20 mouse cellular contexts compared by ENCODE assay signal in genomic region chr11:61964611-61965010, GRCm38 (mm10). TPM values are rescaled to one million over a fixed set of nuclear protein-coding genes. Genes with fewer than 3 reads are reported as not detected.
DNase-seq lines count a peak whose midpoint lies in the region; ATAC-seq lines count a peak whose summit lies in the region.
"Had no signal": no experiment of that assay in that cellular context is flagged by ENCODE, and none has a peak within 500 bp of the region (broad histone marks: within the 10 kb centered on the region; RNA-seq: fewer than 3 reads in every experiment).

No protein-coding gene starts in this region.

- no peak overlapping the region for H3K4me3 ChIP-seq in liver, embryonic 12.5 days
- H3K4me3 ChIP-seq: embryonic facial prominence, embryonic 13.5 days; forebrain, embryonic 13.5 days; gastrocnemius, adult 2 months; heart, embryonic 12.5 days; hindbrain, embryonic 10.5 days had no signal

- no peak for ATAC-seq in liver, embryonic 12.5 days
- ATAC-seq: activated CD4-positive, CD25-positive, alpha-beta regulatory T cell, adult 4 months; forebrain, embryonic 13.5 days; Patski had no signal

- no peaks in the 10 kb centered on the region for H3K9me3 ChIP-seq in liver, embryonic 12.5 days (replicated peaks)
- H3K9me3 ChIP-seq: embryonic facial prominence, embryonic 13.5 days; forebrain, embryonic 13.5 days; heart, embryonic 12.5 days; hindbrain, embryonic 10.5 days had no signal

- H3K36me3 ChIP-seq in liver, embryonic 12.5 days: peaks cover 18% of the 10 kb centered on the region; the same call in 1 of the 2 replicates
- H3K36me3 ChIP-seq: embryonic facial prominence, embryonic 13.5 days; heart, embryonic 12.5 days; hindbrain, embryonic 10.5 days had no signal

- no peaks in the 10 kb centered on the region for H3K27me3 ChIP-seq in liver, embryonic 12.5 days (replicated peaks)
- H3K27me3 ChIP-seq: CH12.LX; heart, embryonic 12.5 days; Patski had no signal

- no peak overlapping the region for H3K4me2 ChIP-seq in liver, embryonic 12.5 days
- H3K4me2 ChIP-seq: embryonic facial prominence, embryonic 13.5 days; forebrain, embryonic 13.5 days; heart, embryonic 12.5 days; hindbrain, embryonic 14.5 days had no signal

- peak; percentile 21 to 23 for DNase-seq in frontal cortex, postnatal 36 days (ENCODE audit: low spot score in 2 of 2)
- DNase-seq in frontal cortex, postnatal 25 days (ENCODE audit: low spot score in 2 of 2): no peak
- DNase-seq in liver: no peak
- peak; percentile 31 to 42 for DNase-seq in right cerebral cortex, adult 2 months (ENCODE audit: low spot score in 2 of 2)
- no peak for DNase-seq in right cerebral cortex, postnatal 14 days
- no peak for DNase-seq in neural tube, embryonic 10.5 days (ENCODE audit: extremely low spot score, low spot score)
- DNase-seq: adrenal gland, postnatal 14 days; cerebellum, adult 18-20 months; cerebellum, postnatal 36 days; gastrocnemius, adult 2 months; gastrocnemius, postnatal 25 days had no signal

- WGBS in liver, embryonic 12.5 days (ENCODE audit: insufficient replicate concordance): 81% methylated on average over 5 of the region's 5 CpGs

- H3K4me1 ChIP-seq in liver, embryonic 12.5 days: peaks cover 99% of the 10 kb centered on the region
- H3K4me1 ChIP-seq: embryonic facial prominence, embryonic 13.5 days; forebrain, embryonic 13.5 days; heart, embryonic 12.5 days; hindbrain, embryonic 10.5 days had no signal

- H3K9ac ChIP-seq in liver, embryonic 12.5 days: no peak overlapping the region
- H3K9ac ChIP-seq: embryonic facial prominence, embryonic 13.5 days; forebrain, embryonic 13.5 days; heart, embryonic 12.5 days; hindbrain, embryonic 14.5 days had no signal

- H3K27ac ChIP-seq in liver, embryonic 12.5 days: peak overlapping the region; percentile 7; the same call in 1 of the 2 replicates
- H3K27ac ChIP-seq: embryonic facial prominence, embryonic 13.5 days; forebrain, embryonic 13.5 days; gastrocnemius, adult 2 months; hindbrain, embryonic 10.5 days; hindbrain, embryonic 14.5 days had no signal

RNA-seq across cellular contexts. Expression of gene Specc1, which starts 8.0 kb away (rescaled TPM):
- polyA plus RNA-seq in liver, embryonic 12.5 days (2016; fragmentation: Nextera tagmentation; extraction: Ambion mirVana): 36.4 and 38.7 TPM in 2 replicates

RNA-seq across cellular contexts. Expression of gene Akap10, which starts 34.6 kb away (rescaled TPM):
- polyA plus RNA-seq in liver, embryonic 12.5 days (2016; fragmentation: Nextera tagmentation; extraction: Ambion mirVana): 14.2 and 14.3 TPM in 2 replicates

Comparison
In these comparisons a context has a peak if more than half of its experiments do, and no peak if none do; other contexts are left out.
1. DNase-seq: peak in frontal cortex, postnatal 36 days (2 of 2) and right cerebral cortex, adult 2 months (2 of 2); none in frontal cortex, postnatal 25 days (0 of 2), liver (single experiment), right cerebral cortex, postnatal 14 days (single experiment) and neural tube, embryonic 10.5 days (single experiment).